Mouse (Mus musculus) thymus, postnatal 25 days (tissue): ENCODE measurements around the gene Myh10.
A peak's percentile ranks its signal among the peaks of the same experiment; 100 is the strongest.
"Not testable (repeated sequence)": the region's sequence is repeated elsewhere in the genome, so short reads cannot be mapped to it uniquely, and the experiment has no call there.

ENCODE experiments used
- DNase-seq: peaks from one replicate; pipeline ENCODE4 v3.0.0; 2022

Myh10 gene

DNA sequence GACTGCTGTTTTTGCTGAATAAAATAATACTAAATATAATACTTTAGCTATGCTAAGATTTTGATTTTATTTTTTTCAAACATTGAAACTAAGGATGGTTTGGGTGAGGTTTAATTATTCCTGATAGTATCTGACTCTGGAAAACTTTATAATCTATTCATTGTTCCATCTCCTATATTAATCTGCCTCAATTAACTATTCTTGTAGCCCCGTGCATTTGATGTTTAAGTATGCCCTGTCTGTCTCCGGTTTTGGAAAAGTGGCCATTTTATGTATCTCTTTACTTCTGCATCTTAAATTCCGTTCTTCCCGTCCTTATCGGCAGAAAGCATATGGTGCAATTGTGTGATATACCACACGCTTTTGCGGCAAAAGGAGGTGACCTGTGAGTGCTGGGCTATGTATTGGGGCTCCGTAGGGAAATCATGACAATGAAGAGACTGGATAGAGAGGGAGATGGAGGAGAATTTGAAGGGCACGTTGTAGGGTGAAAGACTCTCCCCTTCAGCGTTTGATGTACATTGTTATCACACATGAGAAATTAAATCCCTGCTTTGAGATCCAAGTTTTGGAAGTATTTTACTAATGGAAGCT lies 2.2 kb downstream of the Myh10 start:
- no peak for DNase-seq

DNA sequence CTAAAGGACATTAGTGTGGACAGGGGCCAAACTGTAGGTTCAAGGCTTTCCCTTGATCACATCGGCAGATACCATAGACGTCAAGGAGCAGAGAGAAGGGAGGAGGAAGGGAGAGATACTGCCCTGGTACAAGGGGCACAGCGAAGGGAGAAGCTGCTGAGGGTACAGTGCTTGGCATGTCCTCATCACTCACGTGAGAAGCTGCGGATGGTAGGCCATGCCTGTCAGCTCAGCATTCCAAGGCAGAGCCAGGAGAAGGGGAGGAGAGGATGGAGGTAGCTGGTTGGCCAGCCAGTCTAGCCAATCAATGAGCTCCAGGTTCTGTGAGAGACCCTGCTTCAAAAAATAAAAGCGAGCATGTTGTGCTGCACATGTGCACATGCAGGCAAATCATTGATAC lies 11.0 kb downstream of the Myh10 start:
- DNase-seq, result no peak

DNA sequence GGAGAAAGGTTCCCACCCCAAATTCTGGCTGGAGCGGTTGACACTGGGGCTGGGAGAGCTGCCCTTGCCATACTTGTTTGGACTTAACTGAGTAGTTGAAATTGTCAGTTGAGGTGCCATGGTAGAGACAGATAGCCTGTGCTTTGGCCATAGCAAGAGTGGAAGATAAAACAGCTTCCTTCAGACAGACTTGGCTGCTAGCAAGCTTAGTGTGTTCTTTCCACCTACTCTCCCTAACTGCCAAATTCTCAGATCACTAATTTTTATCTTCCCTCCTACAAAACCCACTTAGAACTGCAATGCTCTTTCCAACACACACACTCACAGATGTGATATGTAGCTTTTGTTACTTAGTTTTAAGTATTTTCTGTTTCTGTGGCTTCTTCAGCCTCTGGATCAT lies 12.0 kb downstream of the Myh10 start:
- no peak for DNase-seq

DNA sequence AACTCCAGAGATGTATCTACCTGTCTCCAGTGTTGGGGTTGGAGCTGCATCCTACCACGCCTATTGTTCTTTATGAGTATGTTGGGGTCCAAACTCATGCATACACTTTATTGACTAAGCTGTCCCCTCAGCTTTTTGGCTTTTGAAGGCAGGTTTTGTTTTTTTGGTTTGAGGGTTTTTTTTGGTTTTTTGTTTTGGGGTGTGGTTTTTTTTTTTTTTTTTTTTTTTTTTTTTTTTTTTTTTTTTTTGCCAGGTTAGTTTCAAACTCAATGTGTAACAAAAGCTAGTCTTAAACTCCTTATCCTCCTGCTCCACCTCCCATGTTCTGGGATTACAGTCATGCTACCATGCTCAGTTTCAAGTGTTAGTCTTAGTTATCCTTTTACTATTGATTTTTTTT lies 12.9 kb downstream of the Myh10 start:
- no peak for DNase-seq

DNA sequence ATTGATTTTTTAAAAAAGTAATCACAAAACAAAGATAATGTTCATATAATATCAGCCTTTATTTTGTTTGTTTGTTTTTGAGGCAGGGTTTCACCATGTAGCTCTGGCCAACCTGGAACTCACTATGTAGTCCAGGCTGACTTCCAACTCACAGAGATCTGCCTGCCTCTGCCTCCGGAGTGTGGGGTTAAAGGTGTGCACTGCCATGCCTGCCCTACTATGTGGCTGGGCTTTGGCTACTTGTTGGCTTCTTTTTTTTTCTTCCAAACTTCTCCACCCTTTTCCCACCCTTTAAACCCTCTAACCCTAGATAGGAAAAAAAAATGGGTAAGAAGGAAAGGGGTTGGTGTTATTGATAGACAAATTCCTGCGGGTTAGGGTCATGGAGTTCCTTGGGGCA lies 13.5 kb downstream of the Myh10 start:
- no peak for DNase-seq

DNA sequence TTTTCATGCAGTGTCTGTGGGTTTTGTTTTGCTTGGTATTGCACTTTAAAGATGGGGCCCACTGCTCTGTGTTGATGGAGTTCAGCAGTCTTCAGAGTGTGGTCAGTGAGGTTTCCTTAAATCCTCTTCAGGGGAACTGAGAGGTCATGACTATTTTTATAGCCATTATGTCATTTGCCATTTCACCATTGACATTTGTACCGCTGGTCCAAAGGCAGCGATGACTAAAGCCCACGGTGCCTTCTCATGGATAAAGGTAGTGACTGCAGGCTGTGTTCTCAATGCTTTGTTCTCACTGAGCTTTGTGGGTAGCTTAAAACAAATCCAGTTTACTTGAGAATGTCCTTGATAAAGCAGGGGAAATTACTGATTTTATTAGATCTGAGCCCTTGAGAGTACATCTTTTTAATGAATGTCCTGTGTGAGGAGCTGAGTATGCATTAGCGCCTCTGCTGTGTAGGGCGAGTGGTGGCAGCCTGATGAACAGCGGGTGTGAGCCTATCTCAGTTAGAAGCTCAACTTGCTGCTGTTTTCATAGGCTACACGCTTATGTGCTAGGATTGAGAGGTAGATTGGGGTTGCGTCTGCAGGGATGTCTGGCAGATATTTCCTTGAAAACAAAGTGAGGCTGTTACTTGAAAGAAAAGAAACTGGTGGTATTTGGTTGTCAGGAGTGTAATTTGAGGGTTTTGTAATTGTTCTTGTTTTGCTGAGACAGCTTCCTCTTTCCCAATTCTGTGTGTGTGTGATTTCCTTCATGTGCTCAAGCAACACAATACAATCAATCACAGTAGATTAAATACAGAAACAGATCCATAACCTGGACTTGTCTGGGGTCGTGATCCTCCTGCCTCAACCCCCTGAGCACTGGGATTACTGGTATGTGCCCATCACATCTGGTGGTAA lies 15.4 kb downstream of the Myh10 start:
- no peak for DNase-seq

DNA sequence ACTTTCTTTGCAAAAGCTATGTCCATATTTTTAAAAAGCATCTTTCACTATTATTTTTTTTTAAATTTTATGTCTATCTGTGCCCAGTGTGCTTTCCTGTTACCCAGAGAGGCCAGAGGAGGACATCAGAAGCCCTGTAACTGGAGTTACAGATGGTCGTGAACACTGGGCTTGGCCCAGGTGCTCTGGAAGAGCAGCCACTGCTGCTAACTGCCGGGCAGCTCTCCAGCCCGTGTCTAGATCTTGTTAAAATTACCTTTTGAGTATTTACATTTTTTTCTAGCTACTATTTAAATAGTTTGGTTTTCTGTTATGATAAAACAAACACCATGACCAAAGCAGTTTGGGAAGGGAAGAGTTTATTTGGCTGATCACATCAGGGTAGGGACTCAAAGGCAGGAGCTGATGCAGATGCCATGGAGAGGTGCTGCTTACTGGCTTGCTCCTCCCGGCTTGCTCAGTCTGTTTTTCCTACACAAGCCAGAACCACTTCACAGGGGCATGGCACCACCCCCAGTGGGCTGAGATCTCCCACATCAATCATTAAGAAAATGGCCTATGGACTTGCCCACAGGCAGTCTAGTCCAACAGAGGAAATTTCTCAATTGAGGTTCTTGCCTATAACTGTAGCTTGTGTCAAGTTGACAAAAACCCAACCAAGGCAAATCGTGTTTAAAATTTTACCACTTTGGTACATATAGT lies 16.7 kb downstream of the Myh10 start:
- no peak for DNase-seq

DNA sequence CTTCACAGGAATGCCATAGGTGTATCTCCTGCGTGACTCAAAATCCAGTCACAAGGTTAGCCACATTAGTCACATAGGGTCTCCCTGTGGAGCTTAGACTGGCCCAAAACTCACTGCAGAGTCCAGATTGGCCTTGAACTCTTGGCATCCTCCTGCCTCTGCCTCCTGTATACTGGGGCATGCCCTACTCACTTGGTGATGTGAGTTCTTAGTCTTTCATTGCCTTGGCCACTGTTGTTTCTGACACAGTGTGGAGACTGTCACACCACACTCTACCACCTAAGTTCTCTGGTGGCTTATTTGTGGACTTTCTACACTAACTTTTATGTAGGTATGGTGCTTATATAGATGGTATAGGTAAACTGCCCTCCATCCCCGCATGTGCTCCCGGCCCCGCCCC lies 24.8 kb downstream of the Myh10 start:
- no peak for DNase-seq

DNA sequence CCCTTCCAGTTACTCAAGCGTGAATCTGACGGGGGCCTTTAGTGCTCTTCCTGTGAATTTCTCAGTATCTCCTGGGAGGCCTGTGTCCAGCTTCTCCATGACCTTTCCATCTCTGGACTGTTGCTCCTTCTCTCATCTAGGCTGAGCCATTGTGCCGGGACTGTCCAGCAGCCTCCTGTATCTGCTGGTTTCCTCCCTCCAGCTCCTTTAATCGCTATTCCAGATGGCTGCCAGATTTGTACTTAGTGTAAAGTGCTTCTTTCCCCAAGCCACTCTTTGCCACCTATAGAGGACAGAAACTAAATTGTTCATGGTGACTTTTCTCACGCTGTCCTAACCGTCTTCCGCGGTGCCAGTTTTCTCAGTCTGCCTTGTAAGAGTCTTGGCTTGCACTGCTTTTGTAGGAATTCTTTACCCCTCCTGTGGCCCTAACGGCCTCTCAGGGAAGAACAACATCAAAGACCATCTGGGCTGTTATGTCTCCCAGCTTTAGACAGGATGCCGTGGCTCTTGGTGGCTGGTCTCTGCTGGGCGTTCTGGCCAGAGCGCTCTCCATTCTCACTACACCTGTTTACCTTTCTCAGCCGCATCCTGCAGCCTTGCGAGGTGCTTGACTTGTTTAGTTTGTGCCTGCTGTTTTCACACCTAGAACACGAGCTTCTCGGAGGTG lies 25.9 kb downstream of the Myh10 start:
- no peak for DNase-seq

DNA sequence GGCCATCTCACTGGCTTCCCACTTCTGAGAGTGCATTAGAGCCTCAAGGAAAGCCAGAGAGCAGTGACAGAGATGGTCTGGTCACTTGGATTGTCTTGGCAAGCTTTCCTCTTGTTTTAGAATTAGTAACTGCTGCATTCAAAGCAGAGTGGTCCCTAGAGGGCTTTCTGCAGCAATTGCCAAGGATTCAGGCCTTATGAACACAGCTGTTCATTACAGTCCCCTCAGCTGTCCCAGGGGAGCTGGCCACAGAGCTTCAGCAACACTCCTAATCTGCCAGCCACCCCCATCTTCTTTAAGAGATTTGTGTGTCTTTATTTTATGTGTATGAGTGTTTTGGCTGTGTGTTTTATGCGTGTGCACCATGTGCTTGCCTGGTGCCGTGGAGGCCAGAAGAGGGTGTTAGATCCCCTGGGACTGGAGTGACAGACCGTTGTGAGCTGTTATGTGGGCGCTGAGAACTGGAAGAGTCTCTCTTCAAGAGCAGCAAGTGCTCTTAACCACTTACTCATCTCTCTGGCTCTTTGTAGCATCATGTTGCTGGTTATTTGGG lies 27.8 kb downstream of the Myh10 start:
- no peak for DNase-seq

DNA sequence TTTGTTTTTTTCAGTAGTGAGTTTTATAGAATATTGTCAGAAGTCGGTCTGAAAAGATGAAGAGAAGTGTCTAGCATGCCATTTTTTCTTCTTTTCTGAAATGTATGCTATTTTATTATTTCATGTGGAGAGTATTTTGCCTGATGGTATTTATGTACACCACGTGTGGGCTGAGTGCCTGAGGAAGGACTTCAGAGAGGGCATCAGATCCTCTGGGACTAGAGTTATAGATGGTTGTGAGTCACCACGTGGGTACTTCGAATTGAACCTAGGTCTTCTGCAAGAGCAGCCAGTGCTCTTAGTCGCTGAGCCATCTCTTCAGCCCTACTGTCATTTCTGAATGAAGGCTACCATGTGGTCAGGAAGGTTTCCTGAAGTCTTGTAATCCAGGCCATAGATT lies 28.4 kb downstream of the Myh10 start:
- DNase-seq, result no peak

DNA sequence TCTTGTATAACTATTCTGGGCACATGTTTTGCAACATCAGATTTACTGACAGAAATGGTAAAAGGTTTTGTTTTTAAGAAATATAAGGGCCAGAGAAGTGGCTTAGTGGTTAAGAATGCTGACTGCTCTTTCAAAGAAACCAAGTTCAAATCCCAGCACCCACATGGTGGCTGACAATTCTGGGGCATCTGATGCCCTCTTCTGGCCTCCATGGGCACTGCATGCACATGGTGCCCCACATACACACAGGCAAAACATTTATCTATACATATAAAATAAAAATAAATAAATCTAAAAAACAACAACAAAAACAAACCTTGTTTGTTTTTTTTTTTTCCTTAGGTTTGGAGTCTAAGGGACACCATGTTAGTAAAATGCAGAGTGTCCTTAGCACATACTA lies 32.8 kb downstream of the Myh10 start:
- DNase-seq, result peak; percentile 32

DNA sequence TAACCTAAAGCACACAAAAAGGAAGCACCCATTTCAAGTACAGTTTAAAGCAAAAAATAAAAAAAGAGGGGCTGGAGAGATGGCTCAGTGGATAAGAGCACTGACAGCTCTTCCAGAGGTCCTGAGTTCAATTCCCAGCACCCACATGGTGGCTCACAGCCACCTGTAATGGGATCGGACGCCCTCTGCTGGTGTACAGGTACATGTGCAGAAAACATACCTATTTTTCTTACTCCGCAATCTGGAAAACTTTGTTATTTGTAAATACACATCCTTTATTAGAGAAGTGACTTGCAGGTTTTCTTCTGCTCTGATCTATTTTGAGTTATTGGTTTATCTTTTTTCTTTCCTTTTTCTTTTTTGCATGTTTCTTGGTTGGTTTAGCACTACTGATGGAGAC lies 37.3 kb downstream of the Myh10 start:
- no peak for DNase-seq

DNA sequence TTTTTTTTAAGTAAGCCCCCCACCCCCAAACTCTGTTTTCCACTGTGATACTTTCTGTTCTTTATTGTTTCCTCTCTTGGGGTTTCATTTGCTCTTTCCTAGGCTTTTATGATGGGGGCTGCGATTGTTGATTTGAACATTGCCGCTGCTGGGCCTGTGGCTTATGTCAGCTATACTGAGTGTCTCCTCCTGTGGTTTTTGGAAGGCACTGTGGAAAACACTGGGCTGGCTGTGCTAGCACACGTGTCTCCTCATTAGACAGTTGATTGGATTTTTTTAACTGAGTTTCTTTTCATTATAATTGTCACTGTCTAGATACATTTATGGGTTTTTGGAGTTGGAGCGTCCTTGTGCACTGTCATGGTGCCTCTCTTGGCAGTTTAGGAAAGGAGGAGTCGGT lies 39.4 kb downstream of the Myh10 start:
- DNase-seq, result no peak

DNA sequence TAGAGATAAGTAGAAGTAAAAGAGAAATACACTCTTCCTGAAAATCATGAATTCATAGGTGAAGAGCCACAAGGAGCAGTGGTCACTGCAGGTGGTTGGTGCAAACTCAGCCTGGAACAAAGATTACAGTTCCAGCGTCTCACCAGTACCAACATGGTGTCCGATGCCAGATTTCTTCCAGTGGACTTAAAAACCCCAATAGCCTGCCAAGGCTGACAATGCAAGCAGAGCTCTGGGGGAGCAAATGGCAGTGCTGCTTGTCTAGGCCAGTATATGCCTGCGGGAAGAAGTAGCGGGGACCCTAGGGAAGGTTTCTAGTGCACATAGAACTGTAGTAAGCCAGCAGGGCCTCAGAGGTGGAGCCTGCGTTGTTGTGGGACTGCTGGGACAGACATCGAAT lies 40.7 kb downstream of the Myh10 start:
- DNase-seq, result no peak

DNA sequence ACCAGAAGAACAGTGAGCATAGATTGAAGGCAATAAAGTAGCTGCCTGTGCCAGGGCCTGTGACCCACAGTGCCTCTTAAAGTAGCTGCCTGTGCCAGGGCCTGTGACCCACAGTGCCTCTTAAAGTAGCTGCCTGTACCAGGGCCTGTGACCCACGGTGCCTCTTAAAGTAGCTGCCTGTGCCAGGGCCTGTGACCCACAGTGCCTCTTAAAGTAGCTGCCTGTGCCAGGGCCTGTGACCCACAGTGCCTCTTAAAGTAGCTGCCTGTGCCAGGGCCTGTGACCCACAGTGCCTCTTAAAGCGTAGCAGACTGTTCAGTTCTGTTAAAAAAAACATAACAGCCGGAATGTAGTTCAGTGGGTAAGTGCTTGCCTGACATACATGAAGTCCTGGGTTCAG lies 42.0 kb downstream of the Myh10 start:
- DNase-seq, result not testable (repeated sequence)

DNA sequence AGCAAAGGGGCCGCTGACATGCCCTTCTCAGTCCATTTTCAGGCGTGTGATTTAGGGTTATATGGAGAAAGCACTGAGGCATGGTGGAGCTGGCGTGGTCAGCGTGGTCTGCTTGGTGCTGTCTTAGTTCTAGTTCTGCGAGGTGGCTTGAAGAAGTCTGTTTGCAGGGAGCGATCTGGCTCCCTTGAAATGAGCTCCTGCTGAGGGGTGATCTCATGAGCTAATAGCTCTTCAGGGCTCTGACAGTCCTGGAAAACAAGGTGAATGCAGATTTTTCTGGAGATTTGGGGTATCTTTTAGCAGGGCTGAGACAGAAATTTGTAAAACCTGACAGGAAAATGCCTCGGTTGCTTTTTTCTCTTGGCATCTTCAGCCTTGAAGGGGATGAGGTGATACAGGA lies 48.1 kb downstream of the Myh10 start:
- DNase-seq, result no peak

DNA sequence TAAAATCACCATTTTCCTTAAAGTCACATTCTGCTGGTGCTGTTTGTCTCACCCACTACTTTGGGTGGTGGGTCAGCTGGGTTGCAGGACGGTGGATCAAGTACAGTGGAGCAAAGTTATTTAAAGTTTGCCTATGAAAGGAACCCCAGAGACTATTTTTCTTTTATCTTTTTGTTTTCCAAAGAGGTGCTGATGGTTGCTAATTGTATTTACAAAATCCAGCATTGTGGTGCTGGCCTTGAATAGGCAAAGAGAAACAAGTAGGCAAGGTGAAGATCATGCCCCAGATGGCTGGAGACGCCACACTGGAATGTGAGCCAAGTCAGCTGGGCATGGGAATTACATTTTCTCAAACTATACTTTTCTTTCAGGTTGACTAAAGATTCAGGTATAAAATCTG lies 51.3 kb downstream of the Myh10 start:
- DNase-seq, result no peak

DNA sequence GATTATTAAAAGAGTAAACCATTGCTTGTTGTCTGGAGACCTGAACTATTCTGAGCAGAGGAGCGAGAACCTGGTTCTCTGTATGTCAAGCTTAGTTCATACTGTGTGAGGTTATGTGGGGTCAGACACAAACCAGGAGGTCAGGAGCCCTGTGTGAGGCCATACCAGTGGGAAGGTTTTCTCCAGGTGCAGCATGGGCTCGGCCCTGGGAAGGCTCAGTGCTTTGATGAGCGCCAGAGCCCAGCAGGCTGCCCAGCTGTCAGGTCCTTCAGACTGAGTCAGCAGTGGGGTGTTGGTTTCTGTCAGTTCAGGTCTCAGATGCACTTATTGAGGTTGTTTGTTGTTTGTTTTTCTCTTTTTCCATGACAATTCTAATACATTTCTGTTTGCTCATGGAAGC lies 52.8 kb downstream of the Myh10 start:
- DNase-seq, result no peak

DNA sequence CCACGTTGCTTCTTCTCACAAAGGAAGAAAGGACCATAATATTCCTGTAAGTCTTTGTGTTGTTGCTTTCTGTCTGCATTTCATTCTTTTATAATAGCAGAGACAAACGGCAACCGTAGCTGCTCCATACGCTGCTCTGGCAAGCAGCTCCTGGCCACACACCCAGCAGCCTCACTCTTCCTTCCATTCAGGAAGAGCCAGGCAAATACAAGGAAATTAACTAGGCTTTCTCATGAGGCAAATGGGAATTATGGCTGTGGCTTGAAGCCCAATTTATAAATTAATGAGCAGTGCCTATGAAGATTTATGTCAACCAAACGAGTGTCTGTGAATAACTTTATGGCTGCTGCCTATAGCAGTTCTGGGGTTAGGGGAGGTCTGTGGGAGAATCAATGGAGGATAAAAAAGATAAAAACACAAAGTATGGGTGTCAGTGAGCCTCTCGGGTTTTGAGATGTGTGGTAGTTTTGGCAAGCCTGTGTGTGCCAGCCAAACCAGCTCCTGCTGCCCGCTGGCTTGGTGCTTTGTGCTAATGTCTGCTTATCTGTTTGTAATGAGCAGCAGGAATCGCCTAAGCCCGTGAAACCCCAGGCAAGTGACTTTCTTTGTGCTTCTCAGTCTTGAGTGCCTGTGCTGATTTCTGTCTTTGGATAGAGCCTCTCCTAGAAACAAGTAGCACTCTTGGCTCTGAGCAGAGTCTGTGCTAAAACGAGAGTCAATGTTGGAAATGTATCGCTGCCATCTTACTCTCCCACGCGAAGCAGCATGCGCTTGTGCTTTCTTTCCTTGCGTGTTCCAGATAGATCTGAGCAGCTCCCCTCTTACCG lies 54.2 kb downstream of the Myh10 start:
- DNase-seq, result no peak

DNA sequence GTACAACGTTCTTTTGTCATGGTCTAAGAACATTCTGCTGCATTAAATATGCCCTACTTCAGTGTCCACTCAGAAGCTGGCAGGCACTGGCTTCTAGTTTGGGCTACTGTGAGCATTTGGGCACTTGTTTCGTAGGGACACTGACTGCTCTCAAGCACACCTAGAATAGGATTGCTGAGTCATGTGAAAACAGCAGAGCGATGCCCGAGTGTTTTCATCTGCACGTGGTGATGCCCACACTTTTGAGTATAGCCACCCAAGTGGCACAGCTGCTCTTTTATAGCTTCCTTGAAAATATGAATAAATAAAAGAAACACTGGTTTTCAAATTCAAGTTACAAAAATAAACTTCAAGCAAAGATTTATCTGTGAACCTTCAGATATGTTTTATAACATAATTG lies 56.8 kb downstream of the Myh10 start:
- no peak for DNase-seq

DNA sequence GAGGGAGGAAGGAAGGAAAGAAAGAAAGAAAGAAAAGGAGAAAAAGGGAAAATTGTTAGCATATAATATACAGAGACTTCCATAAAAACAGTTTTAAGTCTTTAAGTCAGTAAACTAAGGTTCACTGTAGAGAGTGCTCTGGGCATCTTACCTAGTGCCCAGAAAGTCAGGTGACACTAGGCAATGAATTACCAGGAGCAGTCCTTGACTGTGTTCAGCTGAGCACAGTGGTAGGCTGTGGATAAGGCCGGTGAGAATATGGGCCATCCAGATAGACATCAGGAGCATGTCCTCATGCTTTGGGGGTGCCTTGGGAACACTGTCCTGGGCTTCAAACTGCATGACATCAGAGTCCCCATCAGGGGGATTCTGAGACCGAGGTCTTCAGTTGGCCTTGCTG lies 58.8 kb downstream of the Myh10 start:
- no peak for DNase-seq
